Mouse (Mus musculus): ENCODE measurements around the gene Nsun2.
A peak's percentile ranks its signal among the peaks of the same experiment; 100 is the strongest.

Nsun2 gene

DNA sequence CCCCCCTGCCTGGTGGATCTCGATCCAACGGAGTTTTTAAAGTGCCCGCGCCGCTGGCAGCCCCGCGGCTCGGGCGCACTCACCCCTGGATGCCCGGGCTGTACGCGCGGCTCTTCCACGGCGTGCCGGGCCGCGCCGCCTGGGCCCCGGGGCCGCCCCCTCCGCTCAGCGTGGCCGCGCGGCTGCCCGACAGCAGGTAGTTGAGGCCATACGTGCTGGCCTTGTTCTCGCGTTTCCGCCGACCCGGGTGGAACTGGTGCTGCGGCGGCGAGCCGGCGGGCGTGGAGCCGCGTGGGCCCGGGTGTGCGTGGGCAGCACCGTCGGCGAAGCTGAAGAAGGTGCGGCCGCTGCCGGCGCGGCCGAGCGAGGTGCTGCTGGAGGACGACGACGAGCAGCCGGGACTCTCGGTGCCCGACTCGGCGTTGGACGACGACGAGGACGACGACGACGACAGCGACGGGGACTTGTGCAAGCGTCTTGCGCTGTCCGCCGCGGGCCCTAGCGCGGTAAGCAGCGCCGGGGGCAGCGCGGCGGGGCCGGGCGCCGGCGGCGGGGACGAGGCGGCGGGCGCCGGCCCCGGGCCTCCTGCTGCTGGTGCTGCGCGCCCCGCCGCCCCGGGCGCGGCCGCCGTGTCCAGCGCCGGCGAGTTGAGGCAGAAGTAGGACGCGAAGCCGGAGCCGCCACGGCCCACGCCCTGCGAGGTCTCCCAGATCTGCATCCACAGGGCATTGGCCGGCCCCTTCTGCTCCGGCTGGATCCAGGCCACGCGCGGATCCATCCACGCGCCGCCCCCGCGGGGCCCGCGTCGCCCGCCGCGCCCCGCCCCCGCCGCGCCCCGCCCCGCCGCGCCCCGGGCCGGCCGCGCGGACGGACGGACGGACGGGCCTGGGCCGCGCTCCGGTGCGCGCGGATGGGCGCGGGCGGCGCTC is at the start of gene Nsun2:
Gene Nsun2, plus strand, starts transcription at position 342 of the 929 bp plus-strand sequence.
- peak; percentile 59 for DNase-seq (ENCODE audit: low spot score)

DNA sequence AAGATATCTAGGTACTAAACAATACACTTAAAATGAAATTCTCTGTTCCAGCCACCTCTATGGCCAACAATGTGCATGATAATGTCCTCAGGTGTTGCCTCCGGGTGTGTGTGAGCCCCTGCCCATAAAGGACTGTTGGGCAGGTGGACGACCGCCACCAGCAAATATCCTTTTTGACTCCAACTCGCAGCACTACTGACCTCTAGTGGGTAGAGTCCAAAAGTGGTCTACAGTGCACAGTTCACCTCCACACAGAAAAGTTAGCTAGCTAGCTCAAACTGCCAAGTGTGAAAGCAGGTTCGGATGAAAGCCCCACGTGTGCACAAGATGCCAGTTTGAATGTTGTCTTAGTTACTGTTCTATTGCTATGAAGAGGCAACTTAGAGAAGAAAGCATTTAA is 48.2 kb upstream of the Nsun2 start:
- peak; percentile 41 for DNase-seq (ENCODE audit: low spot score)

DNA sequence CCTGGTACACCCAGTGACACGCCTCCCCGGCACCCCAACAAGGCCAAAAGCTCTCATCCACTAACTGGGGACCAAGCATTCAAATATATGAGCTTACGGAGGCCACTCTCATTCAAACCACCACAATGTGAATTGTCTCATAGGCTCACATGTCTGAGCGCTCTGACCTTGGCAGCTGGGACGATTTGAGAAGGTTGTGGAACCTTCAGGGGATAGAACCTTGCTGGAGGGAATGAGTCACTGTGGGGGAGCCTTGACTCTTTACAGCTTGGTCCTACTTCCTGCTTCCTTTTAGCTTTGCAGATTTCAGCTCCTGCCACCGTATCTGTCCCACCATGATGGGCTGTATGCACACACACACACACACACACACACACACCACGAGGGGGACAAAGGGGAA is 47.7 kb upstream of the Nsun2 start:
- no peak for DNase-seq (ENCODE audit: low spot score)

DNA sequence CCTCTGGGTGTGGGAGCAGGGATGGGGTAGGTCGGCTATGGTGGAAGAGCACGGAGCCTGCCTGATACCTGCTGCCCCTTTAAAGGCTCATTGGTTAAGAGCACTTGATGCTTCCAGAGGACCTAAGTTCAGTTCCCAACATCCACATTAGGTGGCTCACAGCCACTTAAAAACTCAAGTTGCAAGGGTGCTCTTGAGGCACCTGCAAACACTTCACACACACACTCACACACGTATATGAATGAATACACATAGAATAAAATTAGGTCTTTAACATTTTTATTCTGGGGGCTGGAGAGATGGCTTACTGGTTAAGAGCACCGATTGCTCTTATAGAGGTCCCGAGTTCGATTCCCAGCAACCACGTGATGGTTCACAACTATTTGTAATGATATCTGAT is 46.4 kb upstream of the Nsun2 start:
- no peak for DNase-seq (ENCODE audit: low spot score)

DNA sequence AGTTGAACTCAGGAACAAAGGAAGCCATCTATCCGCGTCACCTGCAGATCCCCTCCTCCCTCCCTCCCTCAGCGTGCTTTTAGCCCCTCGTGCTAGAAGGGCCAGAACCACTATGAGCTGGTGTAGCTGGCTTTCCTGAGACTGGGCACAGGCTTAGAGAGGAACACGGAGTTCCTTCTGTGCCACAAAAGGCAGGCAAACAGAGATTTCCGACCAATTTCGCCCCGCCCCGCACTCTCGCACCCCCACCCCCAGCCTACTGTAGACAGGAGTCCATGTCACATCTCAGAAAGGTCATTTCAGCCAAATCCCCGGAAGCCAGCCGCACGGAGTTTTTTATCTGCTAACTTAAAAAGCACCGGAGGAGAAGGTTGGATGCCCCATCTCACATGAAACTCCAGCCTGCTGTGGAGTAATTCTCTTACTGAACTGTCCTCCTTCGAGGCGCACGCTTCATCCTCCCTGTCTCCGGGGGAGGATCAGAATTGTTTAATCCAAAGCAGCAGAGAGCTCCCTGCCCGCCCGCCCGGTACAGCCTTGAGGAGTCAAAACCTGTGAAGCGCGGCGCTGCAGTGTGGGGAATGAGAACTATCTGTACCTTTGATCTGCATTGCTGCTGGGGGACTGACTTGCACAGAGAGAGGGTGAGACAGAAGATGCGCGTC is 45.8 kb upstream of the Nsun2 start:
- no peak for DNase-seq (ENCODE audit: low spot score)

DNA sequence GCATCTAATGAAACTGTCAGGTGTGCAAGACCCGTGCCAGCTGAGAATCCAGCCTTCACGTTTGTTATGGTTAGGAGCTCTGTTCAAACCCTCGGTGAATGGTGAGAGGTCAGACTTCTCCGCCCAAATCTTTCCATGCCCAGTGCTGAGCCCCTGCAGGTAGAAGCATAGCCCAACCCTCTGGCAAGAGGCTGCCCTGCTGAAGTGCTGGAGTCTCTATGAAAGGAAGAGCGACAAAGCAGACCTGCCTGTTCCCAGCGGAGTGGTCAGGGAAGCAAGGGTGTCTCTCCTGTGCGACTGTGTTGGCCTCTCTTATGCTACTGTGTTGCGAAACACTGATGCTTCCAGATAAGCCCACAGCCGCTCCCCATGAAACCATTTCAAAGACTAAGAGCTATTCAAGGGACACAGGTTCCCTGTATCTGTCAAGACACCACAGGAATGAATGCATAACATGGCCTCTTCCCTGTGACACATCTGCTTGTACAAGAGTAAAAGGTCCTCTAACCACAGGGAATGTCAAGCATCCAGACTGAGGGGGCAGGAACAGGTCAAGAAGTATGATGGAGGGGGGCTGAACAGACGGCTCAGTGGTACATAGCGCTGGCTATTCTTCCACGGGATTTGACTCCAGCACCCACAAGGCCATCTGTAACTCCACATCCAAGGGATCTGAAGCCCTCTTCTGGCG is 44.8 kb upstream of the Nsun2 start:
- no peak for DNase-seq (ENCODE audit: low spot score)

DNA sequence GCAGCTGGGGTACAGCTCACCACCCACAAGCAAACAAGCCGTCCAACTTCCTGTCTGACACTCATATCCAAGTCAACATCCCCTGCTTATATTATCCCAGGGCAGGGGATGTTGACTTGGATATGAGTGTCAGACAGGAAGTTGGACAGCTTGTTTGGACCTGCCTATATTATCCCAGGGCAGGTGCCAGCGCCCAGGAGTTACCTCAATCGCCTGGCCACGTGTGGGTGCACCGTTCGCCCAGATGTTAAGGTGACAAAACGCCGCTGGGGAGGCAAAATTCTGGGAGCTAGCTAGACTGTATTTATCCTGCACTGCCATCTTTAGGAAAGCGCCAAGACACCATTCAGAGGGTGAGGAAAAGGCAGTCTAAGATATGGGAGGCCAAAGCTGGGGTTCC is 43.8 kb upstream of the Nsun2 start:
- no peak for DNase-seq (ENCODE audit: low spot score)

DNA sequence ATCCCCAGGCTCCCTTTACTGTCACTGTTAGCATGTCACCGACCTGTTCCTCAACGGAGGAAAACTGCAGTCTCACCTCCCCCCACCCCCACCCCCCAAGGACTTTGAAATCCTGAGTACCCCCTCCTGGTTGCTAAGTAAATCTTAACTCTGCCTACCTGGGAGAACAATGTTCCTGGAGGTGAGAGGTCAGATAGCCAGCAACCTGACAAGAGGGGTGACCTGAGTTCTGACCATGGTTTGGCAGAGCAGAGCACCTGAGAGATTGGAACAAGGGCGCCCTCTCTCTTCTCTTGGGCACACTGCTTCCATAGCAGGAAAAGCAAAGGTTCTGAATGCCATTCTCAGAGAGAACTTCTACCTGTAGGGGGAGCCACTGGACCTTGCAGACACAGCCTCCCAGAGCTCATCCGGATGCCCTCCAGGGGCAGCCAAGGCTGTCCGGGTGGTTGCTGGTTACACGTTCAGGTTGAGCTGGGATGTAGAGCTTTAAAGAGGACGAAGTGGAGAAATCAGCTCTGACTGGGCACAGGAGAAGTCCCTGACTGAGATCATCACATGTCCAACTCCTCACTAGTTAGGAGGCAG is 40.6 kb upstream of the Nsun2 start:
- DNase-seq (ENCODE audit: low spot score), result peak; percentile 71

DNA sequence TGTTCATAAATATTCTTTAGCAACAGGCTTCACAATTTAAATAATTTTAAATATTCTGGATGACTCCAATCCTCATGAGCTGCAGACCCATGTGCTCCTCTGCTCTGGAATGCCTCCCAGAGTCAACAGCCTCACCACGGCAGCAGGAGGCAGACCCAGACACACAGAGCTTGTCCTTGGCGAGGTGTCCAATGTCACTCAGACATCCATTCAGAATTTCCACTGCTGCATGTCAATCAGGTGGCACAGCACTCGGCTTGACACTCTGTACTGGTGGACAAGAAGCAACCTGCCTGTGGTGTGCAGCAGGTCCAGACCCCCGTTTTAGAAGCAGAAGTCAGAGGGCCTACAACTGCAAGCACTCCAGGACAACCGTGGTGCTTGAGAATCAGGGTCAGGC is 35.3 kb upstream of the Nsun2 start:
- no peak for DNase-seq (ENCODE audit: low spot score)

DNA sequence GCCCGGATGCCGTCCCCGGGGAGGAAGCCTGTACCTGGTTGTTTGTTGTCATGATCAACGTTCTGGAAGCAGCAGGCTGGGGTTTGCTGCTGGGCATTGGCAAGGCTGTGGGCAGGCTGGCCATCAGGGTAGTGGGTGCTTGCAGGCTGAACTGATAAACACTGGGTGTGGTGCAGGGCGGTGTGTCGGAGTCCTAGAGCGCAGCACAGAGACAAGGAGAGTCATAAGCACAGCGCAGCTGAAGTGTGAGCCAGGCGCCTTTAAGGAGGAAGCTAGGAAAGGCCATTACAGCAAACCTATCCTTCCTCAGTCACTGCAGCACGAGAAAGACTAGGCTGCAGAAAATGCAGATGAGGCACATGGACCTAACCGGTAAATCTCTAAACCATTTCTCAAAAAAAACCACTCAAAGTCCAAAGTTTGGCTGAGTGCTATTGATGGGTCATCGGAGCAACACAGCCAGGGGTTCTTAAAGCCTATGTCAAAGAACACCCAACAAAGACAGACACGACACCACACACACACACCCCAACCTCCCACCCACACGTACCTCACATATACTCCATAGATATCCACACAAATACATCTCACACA is 31.3 kb upstream of the Nsun2 start:
- DNase-seq (ENCODE audit: low spot score), result no peak

DNA sequence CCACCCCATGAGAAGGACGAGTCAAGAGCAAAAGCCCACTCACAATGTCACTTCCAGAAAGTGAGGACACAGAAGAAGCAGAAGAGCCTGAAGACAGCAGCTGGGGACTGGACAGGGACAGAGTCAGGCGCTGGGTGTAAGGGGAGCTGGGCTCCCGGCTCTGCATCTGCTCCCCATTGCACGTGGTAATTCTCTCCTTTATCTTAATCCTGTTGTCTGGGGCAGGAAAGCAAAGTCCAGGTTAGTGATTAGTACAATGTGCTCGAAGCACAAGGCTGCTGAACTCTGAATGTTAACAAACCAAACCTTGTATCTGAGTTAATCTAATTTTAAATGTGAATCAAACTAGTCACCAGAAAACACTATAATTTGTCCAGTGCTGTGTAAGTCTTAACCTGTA is 30.7 kb upstream of the Nsun2 start:
- no peak for DNase-seq (ENCODE audit: low spot score)

DNA sequence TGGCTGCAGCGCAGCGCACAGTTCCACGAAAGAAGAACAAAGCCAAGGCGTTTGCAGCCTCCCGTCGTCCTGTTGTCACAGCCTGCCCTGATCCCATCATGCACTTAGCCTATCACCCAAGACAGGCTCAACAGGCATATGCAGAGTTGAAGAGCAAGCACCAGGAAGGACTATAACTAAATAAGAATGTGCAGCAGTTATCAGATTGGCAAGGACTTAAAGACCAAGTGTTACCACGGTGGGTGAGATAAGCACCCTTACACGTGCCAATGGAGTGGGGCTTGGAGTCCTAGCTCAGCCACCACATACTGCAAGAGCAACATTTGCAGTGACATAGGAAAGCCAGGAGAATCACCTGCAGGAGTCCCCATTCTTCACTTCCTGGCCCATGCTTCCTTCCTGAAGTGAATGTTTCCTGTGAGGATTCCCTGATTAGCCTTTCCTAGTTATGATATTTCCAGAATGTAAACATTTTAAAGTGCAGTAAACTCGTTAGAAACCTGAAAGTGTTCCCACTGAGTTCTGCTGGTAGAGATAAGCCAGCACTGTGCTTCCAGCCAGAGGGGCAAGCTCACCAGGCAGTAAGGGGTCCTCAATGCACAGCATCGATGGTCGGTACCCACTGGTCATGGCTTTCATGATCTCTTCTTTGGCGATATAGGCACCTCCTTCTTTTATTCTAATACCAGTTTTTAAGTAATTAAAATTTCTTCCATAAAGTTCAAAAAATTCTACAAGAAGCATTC is 27.0 kb upstream of the Nsun2 start:
- no peak for DNase-seq (ENCODE audit: low spot score)

DNA sequence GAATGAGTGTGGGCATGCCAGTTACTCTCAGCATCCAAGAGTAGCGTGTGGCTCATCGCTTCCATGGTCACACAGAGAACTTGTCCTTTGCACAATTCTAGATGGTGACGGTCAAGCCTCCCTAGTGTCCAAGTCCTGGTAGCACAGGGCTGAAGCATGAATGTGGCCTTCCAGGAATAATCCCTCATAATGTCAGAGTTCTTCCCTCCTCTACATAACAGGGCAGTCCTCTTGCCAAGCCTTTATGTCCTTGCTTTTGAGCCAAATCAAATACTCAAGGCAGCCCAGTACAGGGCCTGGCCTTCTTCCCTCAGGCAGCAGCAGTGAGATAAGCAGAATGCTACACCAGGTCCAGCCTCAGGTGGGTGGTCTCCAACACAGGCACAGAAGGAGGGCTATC is 25.9 kb upstream of the Nsun2 start:
- no peak for DNase-seq (ENCODE audit: low spot score)

DNA sequence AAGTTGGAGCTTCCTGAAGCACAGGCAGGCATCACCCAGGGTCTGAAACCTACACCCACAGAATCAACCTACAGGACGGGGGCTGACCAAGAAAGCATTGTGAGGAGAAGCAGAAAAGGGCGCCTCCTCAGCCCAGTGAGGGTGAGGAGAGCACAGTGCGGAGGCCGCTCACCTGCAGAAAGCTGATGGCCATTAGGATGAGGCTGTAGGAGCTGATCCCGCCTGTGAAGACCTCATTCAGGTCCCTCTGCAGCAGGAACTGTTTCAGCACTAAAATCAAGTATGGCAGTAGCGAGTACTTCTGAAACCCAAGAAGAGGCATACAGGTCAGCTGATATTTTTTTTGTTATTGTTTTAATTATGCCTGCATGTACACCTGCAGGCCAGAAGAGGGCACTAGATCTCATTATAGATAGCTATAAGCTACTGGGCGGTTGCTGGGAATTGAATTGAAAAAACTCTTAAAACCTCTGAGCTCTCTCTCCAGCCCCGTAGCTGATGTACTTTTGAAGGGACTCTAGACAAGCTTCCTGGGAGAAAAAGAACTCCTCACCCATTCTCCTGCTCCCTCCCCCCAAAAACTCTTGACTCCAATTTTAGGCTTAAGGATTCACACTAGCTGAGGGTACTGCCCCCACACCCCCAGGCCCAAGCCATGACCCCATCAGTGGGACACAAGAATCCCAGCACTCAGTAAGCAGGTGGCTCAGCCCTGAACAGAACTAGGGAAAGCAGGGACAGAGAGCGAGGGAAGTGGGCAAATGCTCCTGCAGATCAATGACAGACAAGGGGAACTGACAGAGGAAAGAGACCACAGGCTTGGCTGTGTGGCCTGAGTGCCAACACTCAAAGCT is 23.9 kb upstream of the Nsun2 start:
- DNase-seq (ENCODE audit: low spot score), result peak; percentile 68

DNA sequence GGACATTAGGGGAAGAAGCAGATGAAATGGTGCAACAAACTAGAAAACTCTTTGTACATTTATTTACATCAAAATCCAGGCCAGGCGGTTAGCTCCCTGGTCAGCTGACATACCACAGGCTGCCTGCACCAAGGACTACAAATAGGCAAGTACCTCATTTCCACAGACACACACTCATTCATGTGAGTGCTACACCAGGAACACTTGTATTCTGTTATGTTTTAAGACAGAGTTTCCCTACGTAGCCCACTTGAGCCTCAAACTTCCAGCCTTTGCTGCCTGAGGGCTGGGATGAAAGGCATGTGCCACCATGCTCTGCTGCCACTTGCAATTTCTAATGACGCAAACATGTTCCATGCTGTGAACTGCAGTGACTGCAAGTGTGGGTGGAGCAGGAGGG is 18.5 kb upstream of the Nsun2 start:
- no peak for DNase-seq (ENCODE audit: low spot score)

DNA sequence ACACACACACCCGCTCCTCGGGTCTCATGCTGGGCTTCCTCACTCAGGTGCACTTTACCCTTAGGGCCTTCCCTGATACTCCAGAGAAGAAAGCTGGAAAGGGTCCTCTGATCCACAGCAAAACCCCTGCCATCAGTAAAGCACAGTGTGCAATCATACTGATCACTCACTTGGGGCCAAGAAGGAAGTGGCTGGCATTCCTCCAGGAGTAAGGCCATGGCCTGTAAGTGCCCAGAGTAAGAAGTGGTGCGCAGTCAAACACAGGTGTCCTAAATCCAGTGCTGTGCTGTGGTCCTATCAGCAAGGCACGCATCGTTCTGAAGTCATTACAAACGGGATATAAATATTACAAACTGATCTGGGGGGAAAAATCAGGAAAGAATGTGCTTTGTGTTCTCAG is 16.1 kb upstream of the Nsun2 start:
- DNase-seq (ENCODE audit: low spot score), result no peak

DNA sequence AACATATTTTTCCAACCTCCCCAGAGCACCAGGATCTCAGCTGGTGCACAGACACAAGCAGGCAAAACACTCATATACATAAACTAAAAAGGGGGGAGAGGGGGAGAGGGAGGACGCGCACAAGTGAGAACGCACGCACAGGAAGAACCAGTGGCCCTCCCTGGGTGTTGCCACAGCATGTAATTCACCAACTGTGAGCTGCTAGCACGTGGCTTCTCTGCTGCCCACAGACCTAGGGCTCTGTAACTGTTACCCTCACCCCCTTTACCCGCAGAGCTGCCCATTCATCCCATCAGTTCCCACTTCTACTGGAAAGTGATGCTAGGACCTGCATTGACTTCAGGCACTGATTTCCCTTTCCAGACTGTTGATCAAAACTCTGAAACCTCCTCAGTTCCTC is 14.4 kb upstream of the Nsun2 start:
- DNase-seq (ENCODE audit: low spot score), result no peak

DNA sequence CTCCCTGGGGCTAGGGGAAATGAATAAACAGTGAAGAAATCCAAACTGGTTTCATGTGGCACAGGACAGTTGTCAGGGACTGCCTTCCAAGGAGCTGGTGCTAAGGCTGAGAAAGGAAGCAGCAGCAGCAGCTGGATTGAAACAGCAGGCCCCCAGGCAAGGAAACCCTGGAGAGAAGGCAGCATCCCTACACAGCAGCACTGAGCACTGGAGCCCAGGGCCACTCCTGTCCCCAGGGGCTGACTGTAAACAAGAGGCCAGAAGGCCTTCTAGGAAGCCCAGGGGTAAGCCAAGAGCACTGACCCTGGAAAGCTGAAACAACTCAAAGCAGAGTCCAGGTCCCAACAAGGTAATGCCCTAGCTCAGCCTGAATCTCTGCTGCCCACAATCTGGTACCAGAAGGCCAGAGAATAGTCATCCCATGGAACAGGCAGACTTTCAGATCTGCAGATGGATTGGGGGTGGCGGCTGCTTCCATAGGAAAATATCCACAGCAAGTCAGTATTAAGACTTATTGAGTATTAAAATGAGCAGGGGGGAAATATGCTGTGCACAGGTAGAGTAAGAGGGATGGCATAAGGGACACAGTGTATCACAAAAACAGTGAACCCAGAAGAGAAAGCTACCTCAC is 11.3 kb upstream of the Nsun2 start:
- peak; percentile 32 for DNase-seq (ENCODE audit: low spot score)

DNA sequence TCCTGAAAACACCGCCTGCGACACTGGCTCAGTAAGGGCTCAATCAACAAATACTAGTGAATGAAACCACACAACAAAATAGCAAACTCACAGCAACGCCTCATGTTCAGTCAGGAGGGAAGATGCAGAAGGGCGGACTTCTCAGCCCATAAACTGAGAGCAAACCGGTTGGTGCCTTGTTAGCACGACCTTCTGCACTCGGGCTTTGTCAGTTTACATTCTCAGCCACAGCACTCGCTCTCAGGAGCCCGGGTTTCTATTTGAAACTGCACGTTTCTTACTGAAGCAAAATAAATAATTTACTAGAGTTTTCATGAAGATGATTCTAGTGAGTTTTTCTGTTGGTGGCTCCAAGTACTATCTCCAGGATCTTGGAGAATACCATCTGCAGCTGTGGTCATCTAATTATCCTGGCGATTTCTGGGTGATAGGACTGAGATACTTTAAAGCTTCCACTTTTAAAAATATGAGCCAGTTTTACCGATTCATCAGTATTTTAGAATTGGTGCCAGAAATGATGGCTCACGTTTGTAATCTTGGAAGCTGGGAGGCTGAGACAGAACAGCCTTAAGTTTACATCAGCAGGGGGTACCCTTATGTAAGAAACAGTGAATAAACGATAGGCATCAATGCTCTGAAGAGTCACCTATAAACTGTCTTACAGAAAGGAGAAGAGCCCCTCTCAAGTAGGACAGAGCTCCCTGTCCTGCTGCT is 9.9 kb upstream of the Nsun2 start:
- DNase-seq (ENCODE audit: low spot score), result no peak

Data from MN1 (cell line).